Mouse (Mus musculus): Measurements from ENCODE around the gene Stpg3. TPM values are rescaled to one million over a fixed set of nuclear protein-coding genes. Genes with fewer than 3 reads are reported as not detected.
"Not testable (repeated sequence)": the region's sequence is repeated elsewhere in the genome, so short reads cannot be mapped to it uniquely, and the experiment has no call there.

Stpg3 gene
- total RNA-seq (2017): not detected in 2 replicates

DNA sequence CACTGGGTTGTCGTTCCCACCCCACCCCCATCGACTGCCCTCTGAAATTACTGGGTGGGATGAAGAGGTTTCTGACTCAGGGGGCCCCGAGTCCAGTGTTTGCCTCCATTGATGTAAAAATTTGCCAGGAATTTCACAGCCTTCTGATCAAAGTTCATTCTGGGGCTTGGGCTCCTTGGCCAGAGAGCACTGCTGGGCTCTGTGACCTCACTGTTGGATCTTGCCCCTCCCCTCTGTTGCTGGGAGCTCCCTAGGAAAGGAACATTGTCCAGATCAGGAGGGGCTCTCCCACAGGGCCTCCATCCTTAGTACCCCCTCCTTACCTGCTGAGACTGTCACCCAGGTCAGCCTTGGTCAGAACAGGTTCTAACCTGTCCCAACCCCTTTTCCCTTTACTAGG lies at the start of gene Stpg3:
Stpg3 (minus strand) TSS at position 194 of the 400 bp plus-strand sequence.
- ATAC-seq (ENCODE audit: extremely low read depth, insufficient number of reproducible peaks, low FRiP score, poor library complexity, severe bottlenecking): no peak

DNA sequence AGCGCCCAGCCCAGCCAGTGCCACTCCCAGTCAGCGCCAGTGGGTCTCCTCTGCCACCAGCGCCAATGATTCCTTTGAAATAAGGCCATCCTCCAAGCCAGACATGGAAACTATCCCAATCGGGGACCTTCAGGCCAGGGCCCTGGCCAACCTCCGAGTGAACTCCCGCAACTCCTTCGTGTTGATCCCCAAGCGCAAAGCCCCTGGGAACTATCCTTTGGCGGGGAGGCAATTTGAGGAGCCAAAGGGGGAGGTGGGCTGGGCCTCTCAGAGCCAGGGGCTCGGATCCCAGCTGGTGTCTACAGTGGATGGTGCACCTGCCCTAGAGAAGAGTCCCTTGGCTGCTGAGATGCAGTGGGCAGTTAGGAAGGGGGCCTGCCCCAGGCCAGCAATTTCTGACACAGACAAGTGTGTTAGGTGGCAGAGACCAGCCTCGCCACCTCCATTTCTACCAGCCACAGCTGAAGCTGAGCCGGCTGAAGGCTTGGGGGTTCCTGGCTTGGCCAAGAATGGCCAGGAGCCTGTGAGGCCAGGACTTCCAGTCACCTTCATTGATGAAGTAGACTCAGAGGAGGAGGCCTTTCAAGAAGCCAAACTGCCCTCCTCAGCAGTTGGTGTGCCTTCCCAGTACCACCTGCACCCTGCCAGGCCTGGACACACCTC lies 49.3 kb upstream of the Stpg3 start:
- no peak for ATAC-seq (ENCODE audit: extremely low read depth, insufficient number of reproducible peaks, low FRiP score, poor library complexity, severe bottlenecking)

DNA sequence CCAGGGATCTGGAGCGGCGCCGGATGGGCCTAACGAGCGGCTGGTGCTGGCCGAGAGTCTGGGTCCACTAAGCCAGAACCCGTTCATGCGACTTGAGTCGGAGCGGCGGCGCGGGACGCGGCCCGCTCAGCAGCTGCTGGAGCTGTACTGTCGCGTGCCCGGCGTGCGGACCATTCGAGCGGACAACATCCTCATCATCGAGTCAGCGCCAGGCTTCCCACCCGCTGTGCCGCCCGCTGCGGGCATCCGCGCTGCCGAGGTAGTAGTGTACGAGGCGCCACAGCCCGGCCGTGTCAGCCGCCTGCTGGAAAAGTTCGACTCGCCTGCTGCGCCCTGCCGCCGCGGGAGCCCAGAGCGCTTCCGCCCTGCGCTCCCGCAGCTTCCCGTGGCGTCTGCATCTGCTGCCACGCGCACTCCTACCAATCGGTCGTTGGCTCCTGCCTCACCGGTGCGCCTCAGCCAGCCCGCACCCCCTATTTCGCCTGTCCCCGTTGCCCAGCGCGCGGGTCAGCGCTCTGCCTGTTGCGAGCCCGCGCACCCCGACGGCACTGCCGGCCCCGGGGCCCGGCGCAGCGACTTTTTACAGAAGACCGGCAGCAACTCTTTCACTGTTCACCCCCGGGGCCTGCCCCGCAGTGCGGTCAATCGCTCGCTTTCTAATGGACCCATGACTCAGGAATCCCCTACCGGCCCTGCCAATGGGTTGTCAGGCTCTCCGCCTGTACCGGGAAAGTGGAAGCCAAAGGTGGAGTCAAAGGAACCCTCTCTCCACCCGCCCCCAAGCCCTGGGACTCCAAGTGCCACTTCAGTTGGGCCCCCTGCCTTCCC lies 48.6 kb upstream of the Stpg3 start:
- ATAC-seq (ENCODE audit: extremely low read depth, insufficient number of reproducible peaks, low FRiP score, poor library complexity, severe bottlenecking): no peak

DNA sequence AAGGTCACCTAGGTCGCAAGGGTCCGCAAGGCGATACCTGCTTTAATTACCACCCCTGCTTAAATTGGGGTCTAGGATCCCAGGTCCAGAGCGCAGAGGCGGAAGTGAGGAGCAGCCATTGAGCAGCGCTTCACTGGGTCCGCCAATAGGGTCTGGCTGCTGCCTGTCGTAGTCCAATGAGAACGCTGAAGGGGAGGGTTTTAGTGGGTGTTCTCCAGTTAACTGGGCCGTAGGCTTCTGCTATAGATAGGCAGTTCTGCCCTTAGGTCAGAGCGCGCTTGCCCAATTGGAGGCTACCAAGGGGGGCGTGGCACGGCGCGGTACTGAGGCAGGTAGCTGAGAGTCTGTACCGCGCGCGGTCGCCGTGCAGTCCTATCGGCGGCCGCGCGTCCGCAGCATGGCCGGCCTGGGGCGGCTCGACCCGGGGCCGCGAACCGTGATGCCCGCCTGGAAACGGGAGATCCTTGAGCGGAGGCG lies 47.9 kb upstream of the Stpg3 start, which contains the start of gene Tprn:
Tprn (plus strand) TSS at position 328 of the 477 bp plus-strand sequence.
- peak; percentile 98 for ATAC-seq (ENCODE audit: extremely low read depth, insufficient number of reproducible peaks, low FRiP score, poor library complexity, severe bottlenecking)

DNA sequence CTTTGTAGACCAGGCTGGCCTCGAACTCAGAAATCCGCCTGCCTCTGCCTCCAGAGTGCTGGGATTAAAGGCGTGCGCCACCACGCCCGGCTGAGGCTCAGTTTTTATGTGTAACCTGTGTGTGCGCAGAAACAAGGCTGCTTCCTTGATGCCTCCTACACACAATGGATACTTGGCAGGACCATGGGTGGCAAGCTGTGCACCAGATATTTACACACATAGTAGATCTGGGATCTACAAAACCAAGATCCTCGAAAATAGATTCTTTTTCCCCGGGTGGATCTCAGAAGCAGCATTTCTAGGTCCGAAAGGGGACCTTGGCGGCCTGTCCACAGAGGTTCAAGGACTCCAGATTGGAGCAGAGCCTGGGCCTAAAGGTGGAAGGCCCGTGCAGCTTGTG lies 47.4 kb upstream of the Stpg3 start:
- ATAC-seq (ENCODE audit: extremely low read depth, insufficient number of reproducible peaks, low FRiP score, poor library complexity, severe bottlenecking): no peak; the same call in 1 of the 2 replicates

DNA sequence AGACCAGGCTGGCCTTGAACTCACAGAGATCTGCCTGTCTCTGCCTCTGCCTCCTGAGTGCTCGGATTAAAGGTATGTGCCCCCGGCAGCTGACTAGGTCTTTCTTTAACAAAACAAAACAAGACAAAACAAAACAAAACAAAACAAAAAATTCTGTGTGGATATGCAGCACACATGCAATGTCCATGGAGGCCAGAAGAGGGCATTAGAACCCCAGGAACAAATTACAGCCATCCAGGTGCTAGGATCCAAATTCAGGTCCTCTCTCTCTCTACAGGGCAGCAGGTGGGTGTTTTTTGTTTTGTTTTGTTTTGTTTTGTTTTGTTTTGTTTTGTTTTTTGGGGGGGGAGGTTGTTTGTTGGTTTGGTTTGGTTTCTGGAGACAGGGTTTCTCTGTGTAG lies 44.5 kb upstream of the Stpg3 start:
- ATAC-seq (ENCODE audit: extremely low read depth, insufficient number of reproducible peaks, low FRiP score, poor library complexity, severe bottlenecking): no peak

DNA sequence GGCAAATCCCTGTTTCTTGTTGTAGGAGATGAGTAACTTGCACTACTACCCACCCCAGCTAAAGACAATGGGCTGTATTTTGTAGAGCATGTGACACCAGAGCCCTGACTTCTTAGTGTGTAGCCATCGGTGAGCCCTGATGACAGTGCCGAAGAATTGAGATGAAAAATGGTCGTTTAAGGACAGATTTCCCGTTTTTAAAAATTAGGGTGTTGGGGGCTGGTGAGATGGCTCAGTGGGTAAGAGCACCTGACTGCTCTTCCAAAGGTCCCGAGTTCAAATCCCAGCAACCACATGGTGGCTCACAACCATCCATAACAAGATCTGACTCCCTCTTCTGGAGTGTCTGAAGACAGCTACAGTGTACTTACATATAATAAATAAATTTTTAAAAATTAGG lies 42.8 kb upstream of the Stpg3 start:
- ATAC-seq (ENCODE audit: extremely low read depth, insufficient number of reproducible peaks, low FRiP score, poor library complexity, severe bottlenecking): not testable (repeated sequence)

DNA sequence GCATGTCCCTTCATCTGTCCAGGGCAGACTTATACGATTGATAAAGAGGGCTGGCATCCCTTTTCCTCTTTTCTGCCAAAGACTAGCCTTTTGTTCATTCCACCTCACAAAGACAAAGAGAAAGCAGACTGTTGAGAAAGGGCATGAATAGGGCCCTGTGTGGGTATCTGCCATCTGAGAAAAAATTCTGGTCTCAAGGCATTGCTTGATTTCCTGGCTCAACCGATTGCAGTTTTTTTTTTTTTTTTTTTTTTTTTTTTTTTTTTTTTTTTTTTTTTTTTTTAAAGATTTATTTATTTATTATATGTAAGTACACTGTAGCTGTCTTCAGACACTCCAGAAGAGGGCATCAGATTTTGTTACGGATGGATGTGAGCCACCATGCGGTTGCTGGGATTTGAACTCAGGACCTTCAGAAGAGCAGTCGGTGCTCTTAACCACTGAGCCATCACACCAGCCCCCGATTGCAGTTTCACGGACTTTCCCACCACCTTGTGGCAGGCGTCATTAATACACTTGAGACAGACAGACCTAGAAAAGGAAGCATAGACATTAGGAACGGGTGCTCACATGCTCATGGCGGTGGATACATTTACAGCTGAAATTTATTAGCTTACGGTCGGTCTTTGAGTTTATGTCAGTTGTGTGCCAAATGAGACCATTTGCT lies 42.1 kb upstream of the Stpg3 start:
- peak; percentile 49 for ATAC-seq (ENCODE audit: extremely low read depth, insufficient number of reproducible peaks, low FRiP score, poor library complexity, severe bottlenecking)

DNA sequence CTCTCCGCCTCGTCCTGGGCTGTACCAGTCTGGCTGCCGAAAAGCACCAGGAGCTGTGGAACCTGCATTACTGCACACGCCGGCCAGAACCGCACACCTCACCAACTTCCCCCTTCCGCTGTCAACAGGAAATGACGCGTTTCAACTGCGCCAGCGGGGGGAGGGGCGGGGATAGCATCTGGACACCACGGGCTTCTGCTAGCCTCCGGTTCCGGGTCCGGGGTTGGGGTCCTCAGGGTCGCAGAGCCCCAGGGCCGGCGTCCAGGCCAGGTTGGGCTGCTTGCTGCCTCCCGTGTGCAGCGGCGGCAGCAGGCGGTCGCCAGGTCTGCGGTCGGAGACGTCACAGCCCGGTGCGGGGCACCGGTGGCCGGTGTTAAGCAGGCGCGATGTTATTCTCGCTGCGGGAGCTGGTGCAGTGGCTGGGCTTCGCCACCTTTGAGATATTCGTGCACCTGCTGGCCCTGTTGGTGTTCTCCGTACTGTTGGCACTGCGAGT lies 40.9 kb upstream of the Stpg3 start, which contains the start of gene Tmem203:
Tmem203 (plus strand) TSS at position 156 of the 496 bp plus-strand sequence.
- peak; percentile 95 for ATAC-seq (ENCODE audit: extremely low read depth, insufficient number of reproducible peaks, low FRiP score, poor library complexity, severe bottlenecking)

DNA sequence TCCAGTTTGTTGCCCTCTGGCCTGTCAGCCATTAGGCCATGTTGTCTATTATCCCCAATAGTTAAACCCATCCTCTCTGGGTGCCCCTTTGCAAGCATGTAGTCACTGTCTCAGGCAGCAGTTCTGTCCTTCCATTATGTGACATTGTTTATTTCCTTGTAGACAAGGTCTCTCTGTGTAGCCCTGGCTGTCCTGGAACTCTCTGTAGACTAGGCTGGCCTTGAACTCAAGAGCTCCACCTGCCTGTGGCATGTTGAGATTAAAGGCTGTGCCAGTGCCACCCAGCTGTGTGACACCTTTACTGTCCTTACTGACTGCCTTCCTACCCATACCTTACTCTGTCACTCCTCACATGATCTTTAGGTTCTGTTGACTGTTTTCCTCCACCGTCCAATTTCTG lies 37.9 kb upstream of the Stpg3 start:
- no peak for ATAC-seq (ENCODE audit: extremely low read depth, insufficient number of reproducible peaks, low FRiP score, poor library complexity, severe bottlenecking)

DNA sequence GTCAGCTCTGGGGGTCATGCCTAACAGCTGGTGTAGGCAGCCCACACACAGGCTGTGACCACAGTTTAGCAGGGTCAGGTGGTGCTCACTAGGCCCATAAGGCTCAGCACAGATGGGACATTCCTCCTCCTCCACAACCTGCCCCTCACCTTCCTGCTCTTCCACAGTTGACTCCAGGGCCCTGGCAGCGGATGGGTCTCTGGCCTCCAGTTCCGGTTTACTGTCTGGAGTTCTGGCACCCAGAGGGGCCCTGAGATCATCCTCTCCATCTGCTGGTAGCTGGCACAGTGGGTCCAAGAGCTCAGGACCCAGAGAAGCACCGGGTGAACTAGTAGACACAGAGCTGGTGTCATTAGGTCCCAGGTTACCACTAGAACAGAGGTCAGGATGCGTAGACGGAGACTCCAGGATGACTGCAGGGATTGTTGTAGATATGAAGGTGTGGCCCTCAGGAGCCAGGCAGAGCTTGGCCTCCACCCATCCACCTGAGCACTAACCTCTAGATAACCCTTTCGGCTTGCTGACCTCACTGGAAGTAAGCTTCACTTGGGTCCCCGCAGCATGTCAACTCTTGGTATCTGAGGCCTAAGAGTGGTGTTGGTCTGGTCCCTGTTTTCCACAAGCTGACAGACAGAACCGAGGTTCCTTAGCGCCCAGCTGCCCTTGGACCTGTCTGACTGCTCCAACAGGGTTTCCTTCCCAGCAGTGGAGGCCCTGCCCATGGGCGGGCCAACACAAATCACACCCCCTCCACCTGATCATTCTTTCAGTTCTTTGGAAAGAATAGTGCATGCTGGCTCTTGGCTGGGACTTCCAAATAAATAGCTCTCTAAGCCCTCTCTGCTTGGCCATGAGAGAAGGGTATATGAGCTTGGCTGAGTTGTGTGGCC lies 32.0 kb upstream of the Stpg3 start, which contains the start of gene AL732309.1:
AL732309.1 (minus strand) TSS at position 681 of the 890 bp plus-strand sequence.
- no peak for ATAC-seq (ENCODE audit: extremely low read depth, insufficient number of reproducible peaks, low FRiP score, poor library complexity, severe bottlenecking)

DNA sequence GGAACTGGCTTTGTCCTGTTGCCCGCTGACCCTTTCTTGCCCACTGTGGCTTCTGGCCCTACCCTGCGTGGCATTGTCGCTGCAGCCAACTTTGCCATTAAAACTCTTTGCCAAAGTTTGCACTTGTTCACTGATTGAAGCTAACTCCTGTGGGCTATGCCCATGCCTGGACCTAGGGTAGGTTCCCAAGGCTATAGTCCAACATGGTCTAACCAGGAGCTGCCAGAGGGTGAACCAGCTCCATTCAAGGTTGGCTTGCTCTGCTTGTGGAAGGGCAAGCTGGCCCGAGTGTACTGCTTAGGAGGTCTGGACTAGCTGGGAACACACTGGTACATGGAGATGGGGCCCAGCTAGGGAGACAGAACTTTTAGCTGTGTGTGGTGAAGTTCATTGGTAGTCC lies 29.7 kb upstream of the Stpg3 start:
- ATAC-seq (ENCODE audit: extremely low read depth, insufficient number of reproducible peaks, low FRiP score, poor library complexity, severe bottlenecking): no peak

DNA sequence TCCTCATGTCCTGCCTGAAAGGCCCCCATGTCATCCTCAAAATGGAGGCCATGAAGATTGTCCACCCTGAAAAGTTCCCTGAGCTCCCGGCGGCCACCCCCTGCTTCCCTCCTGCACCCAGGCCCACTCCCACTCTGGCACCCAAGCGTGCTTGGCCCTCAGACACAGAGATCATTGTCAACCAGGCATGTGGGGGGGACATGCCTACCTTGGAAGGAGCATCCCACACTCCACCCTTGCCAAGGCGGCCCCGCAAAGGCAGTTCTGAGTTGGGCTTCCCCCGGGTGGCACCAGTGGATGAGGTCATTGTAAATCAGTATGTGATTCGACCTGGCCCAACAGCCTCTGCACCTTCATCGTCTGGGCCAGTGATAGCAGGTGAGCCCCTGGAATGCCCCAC lies 28.9 kb upstream of the Stpg3 start:
- no peak for ATAC-seq (ENCODE audit: extremely low read depth, insufficient number of reproducible peaks, low FRiP score, poor library complexity, severe bottlenecking)

DNA sequence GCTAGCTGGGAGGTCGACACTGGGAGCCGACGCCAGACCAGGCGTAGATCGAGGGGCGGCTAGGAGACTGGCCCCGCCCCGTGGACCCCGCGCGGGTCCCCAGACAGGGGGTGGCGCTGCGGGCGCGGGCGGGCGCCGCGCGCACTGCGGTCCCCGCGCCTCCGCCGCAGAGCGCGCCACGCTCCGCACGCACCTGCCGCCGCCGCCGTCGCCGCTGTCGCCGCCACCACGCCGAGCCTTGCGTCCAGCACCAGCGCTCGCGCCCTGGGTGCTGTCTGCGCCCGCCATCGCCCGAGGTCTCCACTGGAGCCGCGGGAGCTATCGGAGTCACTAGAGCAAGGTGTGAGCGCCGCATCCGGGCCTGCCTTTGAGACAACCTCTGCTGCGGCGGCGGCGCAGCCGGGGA lies 27.7 kb upstream of the Stpg3 start, which contains the start of the genes Rnf208 and Cysrt1:
Rnf208 (plus strand) TSS at position 155 of the 406 bp plus-strand sequence.
Cysrt1 (minus strand) TSS at position 352 of the 406 bp plus-strand sequence.
- no peak for ATAC-seq (ENCODE audit: extremely low read depth, insufficient number of reproducible peaks, low FRiP score, poor library complexity, severe bottlenecking)

DNA sequence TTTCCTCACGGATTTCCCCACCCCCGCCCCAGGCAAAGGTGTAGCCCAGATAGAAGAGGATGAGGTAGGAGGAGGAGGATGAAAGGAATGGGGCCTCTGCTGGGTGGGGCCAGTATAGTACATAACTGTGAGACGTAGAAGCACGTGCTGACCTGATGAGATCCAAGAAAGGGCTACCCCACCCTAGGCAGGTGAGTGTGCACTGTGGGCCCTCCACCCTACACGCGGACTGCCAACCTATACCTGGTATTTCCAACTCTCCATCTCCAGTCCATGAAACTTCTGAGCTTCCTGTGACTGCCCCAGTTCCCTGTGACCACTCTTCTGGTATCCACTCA lies 27.0 kb upstream of the Stpg3 start:
- no peak for ATAC-seq (ENCODE audit: extremely low read depth, insufficient number of reproducible peaks, low FRiP score, poor library complexity, severe bottlenecking)

DNA sequence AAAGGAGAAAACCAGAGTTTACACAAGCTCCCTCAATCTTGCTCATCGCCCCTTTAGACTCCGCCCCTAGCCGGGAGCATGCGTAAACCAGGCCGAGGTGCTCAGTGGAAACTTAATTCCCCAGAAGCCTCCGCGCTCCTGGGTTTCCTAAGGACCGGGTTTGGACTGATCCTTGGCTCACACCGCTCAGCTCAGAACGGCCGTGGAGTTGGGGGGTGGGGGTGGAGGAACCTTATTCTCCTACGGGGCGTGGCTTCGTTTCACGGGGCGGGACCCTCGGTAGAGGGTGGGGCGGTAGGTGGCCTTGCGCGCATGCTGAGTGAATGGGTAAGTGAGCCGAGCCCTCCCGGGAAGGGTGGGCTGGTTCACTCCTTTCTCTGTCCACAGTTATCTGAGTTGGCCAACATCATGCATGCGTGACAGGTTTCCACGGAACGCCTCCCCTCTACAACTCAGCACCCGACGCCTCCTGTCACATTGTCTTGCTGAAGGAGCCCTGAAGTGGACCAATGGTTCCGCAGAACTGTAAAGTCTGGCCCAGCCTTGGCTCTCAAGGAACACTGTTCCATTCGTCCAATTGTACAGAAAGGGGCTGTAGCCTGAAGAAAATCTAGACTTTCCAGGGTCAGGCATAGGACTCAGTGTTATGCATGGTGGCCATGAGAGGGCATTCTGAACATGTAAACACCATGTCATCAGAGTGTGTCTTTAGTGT lies 26.4 kb upstream of the Stpg3 start:
- ATAC-seq (ENCODE audit: extremely low read depth, insufficient number of reproducible peaks, low FRiP score, poor library complexity, severe bottlenecking): 0 out of 2 replicates have a peak, but pooled peaks have one; percentile 15

DNA sequence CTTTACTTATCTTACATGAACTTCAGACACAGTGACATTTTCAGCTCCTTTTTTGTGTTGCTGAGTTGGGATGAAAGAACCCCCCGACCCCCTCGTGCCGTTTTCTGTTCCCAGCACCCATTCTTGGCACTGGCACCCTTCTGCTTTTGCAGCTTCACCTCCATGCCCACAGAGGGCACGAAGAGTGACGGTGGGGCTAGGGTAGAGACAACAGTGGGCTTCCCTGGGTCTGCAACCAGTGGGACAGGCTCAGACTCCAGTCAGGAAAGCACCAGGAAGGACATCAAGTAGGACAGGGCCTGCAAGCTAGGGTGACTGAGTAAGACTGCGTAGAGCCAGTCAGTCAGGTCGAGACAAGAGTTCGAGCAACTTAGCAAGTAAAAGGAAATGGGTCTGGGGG lies 25.9 kb upstream of the Stpg3 start:
- no peak for ATAC-seq (ENCODE audit: extremely low read depth, insufficient number of reproducible peaks, low FRiP score, poor library complexity, severe bottlenecking)

DNA sequence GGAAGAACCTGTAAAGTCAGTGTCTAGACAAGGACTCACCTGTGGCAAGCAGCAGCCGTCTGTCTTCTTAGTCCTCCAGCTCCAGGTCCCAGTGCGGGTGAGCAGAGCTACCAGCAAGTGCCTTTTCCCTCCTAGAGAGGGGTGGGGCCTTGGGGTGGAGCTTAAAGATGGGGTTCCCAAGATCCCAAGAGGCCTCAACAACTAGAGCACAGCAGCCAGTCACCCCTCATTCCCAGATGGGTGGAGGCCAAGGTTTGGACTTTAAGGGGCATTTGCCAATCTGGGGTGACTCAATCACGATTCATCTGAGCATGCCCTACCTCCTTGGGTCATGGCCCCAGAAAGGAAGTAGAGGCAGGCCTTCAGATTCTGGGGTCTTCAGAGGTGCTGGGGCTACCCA lies 25.3 kb upstream of the Stpg3 start:
- no peak for ATAC-seq (ENCODE audit: extremely low read depth, insufficient number of reproducible peaks, low FRiP score, poor library complexity, severe bottlenecking)
